ENCODE assay signal across 1 mouse cellular context in genomic region chr16:8554751-8555150, GRCm38 (mm10). TPM values are rescaled to one million over a fixed set of nuclear protein-coding genes. Genes with fewer than 3 reads are reported as not detected.
"Had no signal": no experiment of that assay in that cellular context is flagged by ENCODE, and none has a peak within 500 bp of the region (broad histone marks: within the 10 kb centered on the region; RNA-seq: fewer than 3 reads in every experiment).

No protein-coding gene starts in this region.

RNA-seq across cellular contexts. Expression of gene Abat, which starts 41.5 kb away (rescaled TPM):
- total RNA-seq: granulocyte monocyte progenitor cell, adult 5-6 weeks had no signal
